Mouse (Mus musculus) ES-E14 (cell line): Measurements from ENCODE around the gene Flnb.

Experiments
- CHD2 ChIP-seq: IDR thresholded peaks from 2 replicates; pipeline ENCODE4 v1.6.1; 2014; ENCODE audit warnings: mild to moderate bottlenecking, low read depth, low read length, inconsistent platforms
- HCFC1 ChIP-seq: IDR thresholded peaks from 2 replicates; pipeline ENCODE4 v1.6.1; 2012; ENCODE audit warnings: low read length, inconsistent platforms, borderline replicate concordance; ENCODE audit not compliant: insufficient read depth
- MAFK ChIP-seq: IDR thresholded peaks from 2 replicates; pipeline ENCODE4 v1.6.1; 2014; ENCODE audit warnings: mild to moderate bottlenecking, low read depth, low read length, inconsistent platforms; ENCODE audit not compliant: insufficient read depth
- ZC3H11A ChIP-seq: IDR thresholded peaks from 2 replicates; pipeline ENCODE4 v1.6.1; 2012; ENCODE audit warnings: low read depth, mild to moderate bottlenecking, inconsistent platforms, low read length, borderline replicate concordance
- ZNF384 ChIP-seq: IDR thresholded peaks from 2 replicates; pipeline ENCODE4 v1.6.1; 2012; ENCODE audit warnings: low read depth, low read length, inconsistent platforms

GRCm38 (mm10) chr14:7900481-7901049 lies 82.8 kb downstream of the Flnb start:
- TF ChIP-seq MAFK (no peak), CHD2 (no peak), ZC3H11A (no peak), HCFC1 (no peak), ZNF384 (no peak)
